In the genomic region with DNA sequence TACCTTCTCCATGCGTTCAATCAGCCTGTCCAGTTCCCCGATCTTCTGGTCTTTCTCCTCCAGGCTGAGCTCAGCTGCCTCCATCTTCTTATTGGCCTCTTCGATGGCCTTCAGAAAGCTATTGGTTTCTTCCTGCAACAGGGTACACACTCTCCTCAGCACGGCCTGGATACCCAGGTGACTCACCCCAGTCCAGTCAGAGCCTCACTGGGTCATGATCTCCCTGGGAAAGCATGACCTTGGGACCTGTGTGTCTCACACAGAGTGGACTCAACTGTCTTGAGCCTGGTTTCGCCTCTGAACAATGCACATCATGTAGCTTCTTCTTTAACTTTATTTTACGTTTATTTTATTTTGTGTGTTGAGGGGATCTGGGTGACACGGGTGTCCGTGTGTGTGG, we compare ENCODE assay signal across 22 mouse cellular contexts. TPM values are rescaled to one million over a fixed set of nuclear protein-coding genes. Genes with fewer than 3 reads are reported as not detected.
DNase-seq lines count a peak whose midpoint lies in the region; ATAC-seq and TF ChIP-seq lines count a peak whose summit lies in the region.
"Had no signal": no experiment of that assay in that cellular context is flagged by ENCODE, and none has a peak within 500 bp of the region (broad histone marks: within the 10 kb centered on the region; RNA-seq: fewer than 3 reads in every experiment).

No protein-coding gene starts in this region.

- peak; percentile 83 to 84 for DNase-seq in adrenal gland, adult (ENCODE audit: inconsistent age in 2 of 2, low spot score in 1 of 2)
- DNase-seq in adrenal gland, postnatal 4 days (ENCODE audit: low spot score in 2 of 2), result no peak
- peak; percentile 27 for DNase-seq in adrenal gland, postnatal 10 days
- peak; percentile 49 for DNase-seq in adrenal gland, postnatal 25 days
- DNase-seq in frontal cortex, postnatal 25 days (ENCODE audit: low spot score in 2 of 2), result no peak
- DNase-seq in forebrain, postnatal 0 days, result no peak
- DNase-seq in urinary bladder, postnatal 10 days (ENCODE audit: low spot score), result no peak
- DNase-seq: B cell, adult 2 months; cerebellum, adult 11-12 months; cerebellum, adult 2 months; cerebellum, adult 9-10 months; cerebellum, postnatal 10 days; cerebellum, postnatal 25 days had no signal

- no peak for TF ChIP-seq CTCF in forebrain, postnatal 0 days (IDR thresholded peaks at IDR 0.05; ENCODE audit: low read depth)

- ATAC-seq in forebrain, postnatal 0 days, result no peak
- ATAC-seq: activated CD4-positive, CD25-positive, alpha-beta regulatory T cell, adult 4 months; CD4-positive, CD25-positive, alpha-beta regulatory T cell, adult 4 months; forebrain, embryonic 13.5 days; forebrain, embryonic 15.5 days; Patski had no signal

- H3K27me3 ChIP-seq in forebrain, postnatal 0 days (ENCODE audit: insufficient read depth, low read length), result no peaks in the 10 kb centered on the region
- H3K27me3 ChIP-seq: CH12.LX; embryonic facial prominence, embryonic 12.5 days; forebrain, embryonic 13.5 days; forebrain, embryonic 15.5 days; Patski had no signal

- H3K4me3 ChIP-seq in forebrain, postnatal 0 days (ENCODE audit: low read depth, low read length), result no peak overlapping the region
- H3K4me3 ChIP-seq: embryonic facial prominence, embryonic 10.5 days; embryonic facial prominence, embryonic 12.5 days; forebrain, embryonic 13.5 days; forebrain, embryonic 15.5 days had no signal

- no peak overlapping the region for H3K4me2 ChIP-seq in forebrain, postnatal 0 days (ENCODE audit: low read depth)
- H3K4me2 ChIP-seq: embryonic facial prominence, embryonic 12.5 days; forebrain, embryonic 13.5 days; forebrain, embryonic 15.5 days had no signal

- no peak overlapping the region for H3K9ac ChIP-seq in forebrain, postnatal 0 days
- H3K9ac ChIP-seq: embryonic facial prominence, embryonic 12.5 days; forebrain, embryonic 13.5 days; forebrain, embryonic 15.5 days had no signal

- WGBS in forebrain, postnatal 0 days, result 93% methylated on average over 8 of the region's 8 CpGs

- no peaks in the 10 kb centered on the region for H3K9me3 ChIP-seq in forebrain, postnatal 0 days (ENCODE audit: low read length)
- H3K9me3 ChIP-seq: embryonic facial prominence, embryonic 10.5 days; forebrain, embryonic 13.5 days; forebrain, embryonic 15.5 days; G1E had no signal

- no peaks in the 10 kb centered on the region for H3K36me3 ChIP-seq in forebrain, postnatal 0 days (ENCODE audit: insufficient read depth)
- H3K36me3 ChIP-seq: embryonic facial prominence, embryonic 12.5 days; forebrain, embryonic 15.5 days; G1E had no signal

- H3K27ac ChIP-seq in forebrain, postnatal 0 days (ENCODE audit: low read depth, low read length), result no peak overlapping the region
- H3K27ac ChIP-seq: embryonic facial prominence, embryonic 10.5 days; embryonic facial prominence, embryonic 12.5 days; forebrain, embryonic 13.5 days; forebrain, embryonic 15.5 days had no signal

- no peaks in the 10 kb centered on the region for H3K4me1 ChIP-seq in forebrain, postnatal 0 days (ENCODE audit: insufficient read depth)
- H3K4me1 ChIP-seq: embryonic facial prominence, embryonic 12.5 days; forebrain, embryonic 13.5 days; forebrain, embryonic 15.5 days had no signal

RNA-seq across cellular contexts. Expression of a gene that starts 42.0 kb away (rescaled TPM):
- total RNA-seq in adrenal gland, postnatal 4 days (2021), result 10 to 100 TPM; 11.4 to 13.9 TPM
- 10 to 100 TPM; 10.9 to 13.5 TPM for total RNA-seq in adrenal gland, postnatal 10 days (2021)
- total RNA-seq in adrenal gland, postnatal 25 days (2021), result 8.6 and 11.2 TPM in 2 replicates
- 1.7 and 1.8 TPM in 2 replicates for total RNA-seq in forebrain, postnatal 0 days (2014; rRNA removed)
- polyA plus RNA-seq in forebrain, postnatal 0 days (2015; fragmentation: Nextera tagmentation; extraction: Ambion mirVana), result 1.3 and 2.0 TPM in 2 replicates
- polyA plus RNA-seq: G1E had no signal

Comparison
In these comparisons a context has a peak if more than half of its experiments do, and no peak if none do; other contexts are left out.
1. DNase-seq: peak in adrenal gland, adult (2 of 2), adrenal gland, postnatal 10 days (single experiment) and adrenal gland, postnatal 25 days (single experiment); none in adrenal gland, postnatal 4 days (0 of 2), frontal cortex, postnatal 25 days (0 of 2), forebrain, postnatal 0 days (single experiment) and urinary bladder, postnatal 10 days (single experiment).